In genomic region chr4:86911576-86912341, GRCm38 (mm10) we compare ENCODE assay signal across 9 mouse cellular contexts. TPM values are rescaled to one million over a fixed set of nuclear protein-coding genes. Genes with fewer than 3 reads are reported as not detected.
A peak's percentile ranks its signal among the peaks of the same experiment; 100 is the strongest.
DNase-seq lines count a peak whose midpoint lies in the region; ATAC-seq lines count a peak whose summit lies in the region.
"Had no signal": no experiment of that assay in that cellular context is flagged by ENCODE, and none has a peak within 500 bp of the region (broad histone marks: within the 10 kb centered on the region; RNA-seq: fewer than 3 reads in every experiment).

No protein-coding gene starts in this region.

- H3K4me2 ChIP-seq in forebrain, embryonic 16.5 days (ENCODE audit: low read length): no peak overlapping the region
- no peak overlapping the region for H3K4me2 ChIP-seq in hindbrain, embryonic 16.5 days (ENCODE audit: low read length)
- H3K4me2 ChIP-seq in stomach, embryonic 15.5 days: peak overlapping the region; percentile 19; the same call in 1 of the 2 replicates

- no peak overlapping the region for H3K9ac ChIP-seq in forebrain, embryonic 16.5 days (replicated peaks; ENCODE audit: low read depth, low read length)
- peak overlapping the region; percentile 16; the same call in 1 of the 2 replicates for H3K9ac ChIP-seq in hindbrain, embryonic 16.5 days (ENCODE audit: low read depth, low read length)
- no peak overlapping the region for H3K9ac ChIP-seq in stomach, embryonic 15.5 days
- H3K9ac ChIP-seq: liver, embryonic 14.5 days had no signal

- H3K27me3 ChIP-seq in forebrain, embryonic 10.5 days (ENCODE audit: poor library complexity, severe bottlenecking): peaks cover 5% of the 10 kb centered on the region; the same call in 1 of the 2 replicates
- no peaks in the 10 kb centered on the region for H3K27me3 ChIP-seq in forebrain, embryonic 16.5 days (replicated peaks; ENCODE audit: control insufficient read depth, insufficient read depth, low read length)
- H3K27me3 ChIP-seq in hindbrain, embryonic 16.5 days (replicated peaks; ENCODE audit: control insufficient read depth, insufficient read depth, low read length): no peaks in the 10 kb centered on the region
- H3K27me3 ChIP-seq in stomach, embryonic 15.5 days (replicated peaks): no peaks in the 10 kb centered on the region

- WGBS in forebrain, embryonic 10.5 days: 12% methylated on average over 18 of the region's 18 CpGs
- WGBS in forebrain, embryonic 16.5 days: 15% methylated on average over 18 of the region's 18 CpGs
- WGBS in hindbrain, embryonic 16.5 days: 22% methylated on average over 18 of the region's 18 CpGs
- WGBS in stomach, embryonic 15.5 days: 28% methylated on average over 18 of the region's 18 CpGs

- DNase-seq in forebrain, embryonic 10.5 days (ENCODE audit: extremely low spot score, low spot score): peak; percentile 31
- DNase-seq in lung, postnatal 36 days: peak; percentile 32
- no peak for DNase-seq in lung, adult 18-20 months
- no peak for DNase-seq in retina, postnatal 1 day
- no peak for DNase-seq in gastrocnemius, postnatal 36 days

- H3K27ac ChIP-seq in forebrain, embryonic 10.5 days: peak overlapping the region; percentile 75
- H3K27ac ChIP-seq in forebrain, embryonic 16.5 days (ENCODE audit: low read length): no peak overlapping the region
- H3K27ac ChIP-seq in hindbrain, embryonic 16.5 days (ENCODE audit: low read depth, low read length): no peak overlapping the region
- H3K27ac ChIP-seq in stomach, embryonic 15.5 days: no peak overlapping the region
- H3K27ac ChIP-seq: liver, embryonic 14.5 days had no signal

- peak overlapping the region; percentile 22 for H3K4me3 ChIP-seq in forebrain, embryonic 10.5 days
- H3K4me3 ChIP-seq in forebrain, embryonic 16.5 days (replicated peaks; ENCODE audit: low read length): no peak overlapping the region
- H3K4me3 ChIP-seq in hindbrain, embryonic 16.5 days (ENCODE audit: low read length): no peak overlapping the region
- no peak overlapping the region for H3K4me3 ChIP-seq in stomach, embryonic 15.5 days (replicated peaks)

- peaks cover 12% of the 10 kb centered on the region for H3K4me1 ChIP-seq in forebrain, embryonic 10.5 days
- H3K4me1 ChIP-seq in forebrain, embryonic 16.5 days (replicated peaks; ENCODE audit: control insufficient read depth, insufficient read depth, low read length): no peaks in the 10 kb centered on the region; the same call in 1 of the 2 replicates
- H3K4me1 ChIP-seq in hindbrain, embryonic 16.5 days (ENCODE audit: control insufficient read depth, insufficient read depth, low read depth, low read length): no peaks in the 10 kb centered on the region
- H3K4me1 ChIP-seq in stomach, embryonic 15.5 days: 0 out of 2 replicates have a peak, but pooled peaks cover 5% of the 10 kb centered on the region

- no peaks in the 10 kb centered on the region for H3K36me3 ChIP-seq in forebrain, embryonic 10.5 days (replicated peaks)
- no peaks in the 10 kb centered on the region for H3K36me3 ChIP-seq in forebrain, embryonic 16.5 days (ENCODE audit: control insufficient read depth, insufficient read depth)
- H3K36me3 ChIP-seq in hindbrain, embryonic 16.5 days (ENCODE audit: control insufficient read depth, insufficient read depth, low read length): no peaks in the 10 kb centered on the region
- H3K36me3 ChIP-seq in stomach, embryonic 15.5 days: no peaks in the 10 kb centered on the region

- intact Hi-C loops in gastrocnemius, postnatal 36 days (cut with DNase I): no loop called here

- no peak for ATAC-seq in forebrain, embryonic 16.5 days
- no peak for ATAC-seq in hindbrain, embryonic 16.5 days
- no peak for ATAC-seq in stomach, embryonic 15.5 days (ENCODE audit: insufficient read depth, low FRiP score, low read depth)

- no peaks in the 10 kb centered on the region for H3K9me3 ChIP-seq in forebrain, embryonic 10.5 days
- H3K9me3 ChIP-seq in forebrain, embryonic 16.5 days (ENCODE audit: control insufficient read depth, low read length): no peaks in the 10 kb centered on the region; the same call in 1 of the 2 replicates
- H3K9me3 ChIP-seq in hindbrain, embryonic 16.5 days (ENCODE audit: control insufficient read depth, low read length): peaks cover 2% of the 10 kb centered on the region
- H3K9me3 ChIP-seq in stomach, embryonic 15.5 days: no peaks in the 10 kb centered on the region

RNA-seq across cellular contexts. Expression of gene Acer2, which starts 37.6 kb away (rescaled TPM):
- 8.0 and 8.8 TPM in 2 replicates for polyA plus RNA-seq in forebrain, embryonic 10.5 days (2016; fragmentation: Nextera tagmentation; extraction: Ambion mirVana)
- polyA plus RNA-seq in forebrain, embryonic 16.5 days (2015; fragmentation: Nextera tagmentation; extraction: Ambion mirVana): 10.5 and 11.7 TPM in 2 replicates
- polyA plus RNA-seq in hindbrain, embryonic 16.5 days (2015; fragmentation: Nextera tagmentation; extraction: Ambion mirVana): 15.2 and 18.2 TPM in 2 replicates
- 24.6 and 24.7 TPM in 2 replicates for polyA plus RNA-seq in stomach, embryonic 15.5 days (2015; fragmentation: Nextera tagmentation; extraction: Ambion mirVana)
- total RNA-seq in gastrocnemius, postnatal 36 days (2021): 1 to 10 TPM; 2.0 to 2.4 TPM

RNA-seq across cellular contexts. Expression of gene Rps6, which starts 54.5 kb away (rescaled TPM):
- polyA plus RNA-seq in forebrain, embryonic 10.5 days (2016; fragmentation: Nextera tagmentation; extraction: Ambion mirVana): 678 and 683 TPM in 2 replicates
- polyA plus RNA-seq in forebrain, embryonic 16.5 days (2015; fragmentation: Nextera tagmentation; extraction: Ambion mirVana): 371 and 373 TPM in 2 replicates
- polyA plus RNA-seq in hindbrain, embryonic 16.5 days (2015; fragmentation: Nextera tagmentation; extraction: Ambion mirVana): 300 and 377 TPM in 2 replicates
- 580 and 764 TPM in 2 replicates for polyA plus RNA-seq in stomach, embryonic 15.5 days (2015; fragmentation: Nextera tagmentation; extraction: Ambion mirVana)
- total RNA-seq in gastrocnemius, postnatal 36 days (2021): 100 to 1,000 TPM; 326 to 382 TPM

Comparison
In these comparisons a context has a peak if more than half of its experiments do, and no peak if none do; other contexts are left out.
1. DNase-seq: peak in forebrain, embryonic 10.5 days (single experiment) and lung, postnatal 36 days (single experiment); none in lung, adult 18-20 months (0 of 2), retina, postnatal 1 day (single experiment) and gastrocnemius, postnatal 36 days (0 of 2).